Mouse (Mus musculus) MEL (cell line): Measurements from ENCODE around the gene Fam209. TPM values are rescaled to one million over a fixed set of nuclear protein-coding genes. Genes with fewer than 3 reads are reported as not detected.

ENCODE experiments used
- DNase-seq: peaks from one replicate; pipeline ENCODE4 v3.0.0; 2011; ENCODE audit warnings: low read depth, low spot score
- H3K27ac ChIP-seq: 2 replicates; pipeline ENCODE4 v1.5.1; 2012; ENCODE audit warnings: low read depth, mild to moderate bottlenecking, control low read depth, low read length, moderate library complexity; ENCODE audit not compliant: control insufficient read depth
- H3K27me3 ChIP-seq, 2 experiments: fragments of 150-350 bp in 1 of 2; sonication (generic) in 1 of 2; 2 replicates each; pipeline ENCODE4 v1.6.1; 2012; ENCODE audit warnings: low read length in 2 of 2, mild to moderate bottlenecking in 2 of 2, improper control_type of control experiment in 1 of 2, moderate library complexity in 1 of 2; ENCODE audit not compliant: insufficient read depth in 2 of 2, control insufficient read depth in 1 of 2
- H3K36me3 ChIP-seq, 2 experiments: 2 replicates each; pipeline ENCODE4 v1.6.1; 2012 to 2014; ENCODE audit warnings: low read length in 2 of 2, improper control_type of control experiment in 1 of 2, inconsistent platforms in 1 of 2, mild to moderate bottlenecking in 1 of 2; ENCODE audit not compliant: insufficient read depth in 2 of 2, control insufficient read depth in 1 of 2
- H3K4me1 ChIP-seq, 2 experiments: fragments of 150-350 bp in 1 of 2; sonication (generic) in 1 of 2; 2 replicates each; pipeline ENCODE4 v1.6.1; 2012; ENCODE audit warnings: low read length in 2 of 2, improper control_type of control experiment in 1 of 2, mild to moderate bottlenecking in 1 of 2; ENCODE audit not compliant: insufficient read depth in 2 of 2, control insufficient read depth in 1 of 2
- H3K4me3 ChIP-seq, 2 experiments: fragments of 150-350 bp in 1 of 2; sonication (generic) in 1 of 2; 2 replicates each; pipeline ENCODE4 v1.5.1; 2012; ENCODE audit warnings: low read depth in 2 of 2, low read length in 2 of 2, mild to moderate bottlenecking in 2 of 2, moderate library complexity in 2 of 2, control low read depth in 1 of 2, improper control_type of control experiment in 1 of 2; ENCODE audit not compliant: control insufficient read depth in 1 of 2, insufficient read depth in 1 of 2
- H3K79me2 ChIP-seq: 2 replicates; pipeline ENCODE4 v1.6.1; 2012; ENCODE audit warnings: mild to moderate bottlenecking, low read length, moderate library complexity; ENCODE audit not compliant: control insufficient read depth, poor library complexity, insufficient read depth
- H3K9ac ChIP-seq: 2 replicates; pipeline ENCODE4 v1.6.1; 2012; ENCODE audit warnings: low read depth, mild to moderate bottlenecking, control low read depth, low read length, moderate library complexity; ENCODE audit not compliant: control insufficient read depth, poor library complexity, severe bottlenecking
- H3K9me3 ChIP-seq: fragments of 150-350 bp; sonication (generic); replicated peaks from 2 replicates; pipeline ENCODE4 v1.6.1; 2012; ENCODE audit warnings: mild to moderate bottlenecking, low read length, improper control_type of control experiment, moderate library complexity; ENCODE audit not compliant: insufficient read depth
- E2F4 ChIP-seq: IDR thresholded peaks from 2 replicates; pipeline ENCODE4 v1.6.1; 2011; ENCODE audit warnings: low read depth, low read length, improper control_type of control experiment, borderline replicate concordance
- ETS1 ChIP-seq: IDR thresholded peaks from 2 replicates; pipeline ENCODE4 v1.6.1; 2012; ENCODE audit warnings: low read depth, mild to moderate bottlenecking, inconsistent platforms, low read length, improper control_type of control experiment, moderate library complexity
- JUND ChIP-seq: IDR thresholded peaks from 2 replicates; pipeline ENCODE4 v1.6.1; 2011; ENCODE audit warnings: low read depth, mild to moderate bottlenecking, improper control_type of control experiment, low read length
- KAT2A ChIP-seq: conservative IDR thresholded peaks from 2 replicates; pipeline ENCODE4 v1.6.1; 2012; ENCODE audit warnings: low read depth, low read length, improper control_type of control experiment, inconsistent platforms
- MAFK ChIP-seq: IDR thresholded peaks from 2 replicates; pipeline ENCODE4 v1.6.1; 2011; ENCODE audit warnings: low read depth, mild to moderate bottlenecking, low read length, improper control_type of control experiment, borderline replicate concordance
- MAX ChIP-seq: IDR thresholded peaks from 2 replicates; pipeline ENCODE4 v1.6.1; 2011; ENCODE audit warnings: low read length, improper control_type of control experiment
- MEF2A ChIP-seq: IDR thresholded peaks from 2 replicates; pipeline ENCODE4 v1.6.1; 2014; ENCODE audit warnings: low read depth, mild to moderate bottlenecking, inconsistent platforms, low read length, improper control_type of control experiment; ENCODE audit not compliant: poor library complexity, insufficient replicate concordance, severe bottlenecking; ENCODE audit errors: extremely low read depth
- MYC ChIP-seq: IDR thresholded peaks from 2 replicates; pipeline ENCODE4 v1.6.1; 2011; ENCODE audit warnings: low read depth, mild to moderate bottlenecking, low read length, improper control_type of control experiment, moderate library complexity
- NELFE ChIP-seq: IDR thresholded peaks from 2 replicates; pipeline ENCODE4 v1.6.1; 2011; ENCODE audit warnings: low read depth, low read length, improper control_type of control experiment
- POLR2A ChIP-seq, 2 experiments: IDR thresholded peaks; 2 replicates each; pipeline ENCODE4 v1.6.1; 2011 to 2012; ENCODE audit warnings: low read length in 2 of 2, mild to moderate bottlenecking in 2 of 2, control low read depth in 1 of 2, improper control_type of control experiment in 1 of 2, low read depth in 1 of 2, moderate library complexity in 1 of 2; ENCODE audit not compliant: control insufficient read depth in 1 of 2, insufficient read depth in 1 of 2, poor library complexity in 1 of 2
- POLR2AphosphoS5 ChIP-seq: IDR thresholded peaks from 2 replicates; pipeline ENCODE4 v1.6.1; 2012; ENCODE audit warnings: low read depth, borderline replicate concordance, mild to moderate bottlenecking, inconsistent platforms, low read length, moderate library complexity, mixed read lengths
- SMC3 ChIP-seq: IDR thresholded peaks from 2 replicates; pipeline ENCODE4 v1.6.1; 2011; ENCODE audit warnings: low read depth, low read length, improper control_type of control experiment
- TBP ChIP-seq: IDR thresholded peaks from 2 replicates; pipeline ENCODE4 v1.8.0; 2011; ENCODE audit warnings: low read depth, low read length, improper control_type of control experiment
- TCF12 ChIP-seq: IDR thresholded peaks from 2 replicates; pipeline ENCODE4 v1.6.1; 2014; ENCODE audit warnings: low read depth, mild to moderate bottlenecking, inconsistent platforms, low read length, improper control_type of control experiment, moderate library complexity
- UBTF ChIP-seq: IDR thresholded peaks from 2 replicates; pipeline ENCODE4 v1.6.1; 2012; ENCODE audit warnings: low read depth, mild to moderate bottlenecking, inconsistent platforms, low read length, improper control_type of control experiment, moderate library complexity, borderline replicate concordance; ENCODE audit not compliant: insufficient read depth
- ZMIZ1 ChIP-seq: IDR thresholded peaks from 2 replicates; pipeline ENCODE4 v1.6.1; 2012; ENCODE audit warnings: low read depth, mild to moderate bottlenecking, inconsistent platforms, low read length, improper control_type of control experiment, moderate library complexity
- polyA plus RNA-seq, 2 experiments: library from polyadenylated mRNA; stranded (reverse) in 1 of 2; unstranded in 1 of 2; fragments of >175 nt in 1 of 2; fragments of >200 nt in 1 of 2; gene quantifications; 2 replicates each; pipeline versions ENCODE4 v1.2.1 to v1.2.4; 2012; ENCODE audit warnings: low replicate concordance in 2 of 2, low read depth in 1 of 2; ENCODE audit not compliant: insufficient read length in 2 of 2, insufficient read depth in 1 of 2, missing spikeins in 1 of 2
- total RNA-seq: library from RNA; depleted of rRNA; stranded (reverse); fragments of 300-350 nt; gene quantifications from 2 replicates; pipeline ENCODE4 v1.2.3, GENCODE M21; 2012

Gene Fam209
- total and polyA plus RNA-seq, 3 experiments = 0.31 to 0.65 TPM; not detected in 1

GRCm38 (mm10) chr2:172510899-172511298 is 38.6 kb downstream of the Fam209 start:
- Histone ChIP-seq H3K36me3 (no peaks in the 10 kb centered on the region), H3K27ac (no peak overlapping the region), H3K79me2 (no peaks in the 10 kb centered on the region), H3K9me3 (no peaks in the 10 kb centered on the region), H3K4me1 (no peaks in the 10 kb centered on the region), H3K27me3 (no peaks in the 10 kb centered on the region), H3K9ac (no peak overlapping the region), H3K4me3 (no peak overlapping the region)
- no peak for DNase-seq
- no peak for TF ChIP-seq MAFK
- no peak for TF ChIP-seq UBTF
- TF ChIP-seq MYC = no peak
- TF ChIP-seq TCF12 = no peak
- no peak for TF ChIP-seq NELFE
- no peak for TF ChIP-seq POLR2A (IDR thresholded peaks at IDR 0.05; ENCODE audit: control insufficient read depth in 1 of 2, insufficient read depth in 1 of 2, low read depth in 1 of 2, low read length in 2 of 2, poor library complexity in 1 of 2)
- TF ChIP-seq MAX = no peak
- no peak for TF ChIP-seq MEF2A
- TF ChIP-seq E2F4 = no peak
- no peak for TF ChIP-seq POLR2AphosphoS5

- no peaks in the 10 kb centered on the region for H3K27me3 ChIP-seq
- no peaks in the 10 kb centered on the region for H3K79me2 ChIP-seq
- no peaks in the 10 kb centered on the region for H3K4me1 ChIP-seq
- no peaks in the 10 kb centered on the region for H3K9me3 ChIP-seq
- H3K4me3 ChIP-seq = no peak overlapping the region
- H3K36me3 ChIP-seq = no peaks in the 10 kb centered on the region
- no peak overlapping the region for H3K27ac ChIP-seq
- no peak overlapping the region for H3K9ac ChIP-seq
- no peak for DNase-seq
- no peak for TF ChIP-seq E2F4
- no peak for TF ChIP-seq ETS1
- TF ChIP-seq SMC3 = no peak
- TF ChIP-seq ZMIZ1 = no peak
- no peak for TF ChIP-seq TBP
- TF ChIP-seq POLR2A (IDR thresholded peaks at IDR 0.05; ENCODE audit: control insufficient read depth in 1 of 2, insufficient read depth in 1 of 2, low read depth in 1 of 2, low read length in 2 of 2, poor library complexity in 1 of 2) = no peak
- no peak for TF ChIP-seq JUND
- no peak for TF ChIP-seq KAT2A
- TF ChIP-seq MAFK = no peak
Observed at GRCm38 (mm10) chr2:172516407-172516992, 44.2 kb downstream of the Fam209 start.
